Mouse (Mus musculus) lung, embryonic 16.5 days (tissue): ENCODE data around the gene Ascc1. TPM values are rescaled to one million over a fixed set of nuclear protein-coding genes. Genes with fewer than 3 reads are reported as not detected.
"Not testable (repeated sequence)": the region's sequence is repeated elsewhere in the genome, so short reads cannot be mapped to it uniquely, and the experiment has no call there.

Source experiments
- ATAC-seq: fragments of 200-750 bp; cut with Nextera tagmentation; 2 replicates; pipeline ENCODE4 v1.8.0; 2017; ENCODE audit warnings: low read depth, mild to moderate bottlenecking, moderate library complexity
- H3K27ac ChIP-seq: fragments of 300-500 bp; sonication (generic); 2 replicates; pipeline ENCODE4 v1.5.1; 2014; ENCODE audit warnings: mild to moderate bottlenecking, control low read depth, low read length
- H3K27me3 ChIP-seq: fragments of 300-500 bp; sonication (generic); 2 replicates; pipeline ENCODE4 v1.6.1; 2014; ENCODE audit warnings: low read depth, low read length, mixed read lengths; ENCODE audit not compliant: control insufficient read depth, insufficient read depth
- H3K36me3 ChIP-seq: fragments of 300-500 bp; sonication (generic); 2 replicates; pipeline ENCODE4 v1.6.1; 2014; ENCODE audit warnings: low read length; ENCODE audit not compliant: control insufficient read depth, insufficient read depth
- H3K4me1 ChIP-seq: fragments of 300-500 bp; sonication (generic); replicated peaks from 2 replicates; pipeline ENCODE4 v1.6.1; 2014; ENCODE audit warnings: low read length, mixed read lengths; ENCODE audit not compliant: control insufficient read depth, insufficient read depth
- H3K4me2 ChIP-seq: fragments of 300-500 bp; sonication (generic); 2 replicates; pipeline ENCODE4 v1.6.1; 2014; ENCODE audit warnings: low read depth, low read length, control low read depth
- H3K4me3 ChIP-seq: fragments of 300-500 bp; sonication (generic); 2 replicates; pipeline ENCODE4 v1.5.1; 2014; ENCODE audit warnings: mild to moderate bottlenecking, low read length, control low read depth
- H3K9ac ChIP-seq: fragments of 300-500 bp; sonication (generic); 2 replicates; pipeline ENCODE4 v1.6.1; 2014; ENCODE audit warnings: low read length, control low read depth
- H3K9me3 ChIP-seq: fragments of 300-500 bp; sonication (generic); 2 replicates; pipeline ENCODE4 v1.6.1; 2016; ENCODE audit warnings: low read length; ENCODE audit not compliant: control insufficient read depth
- WGBS: fragments of 180-500 bp; shearing (Covaris S2); extraction: QIAGEN DNeasy Blood & Tissue Kit; methylation state at CpG from one replicate; pipeline ENCODE4 v1.1.7; 2014; 5-methylcytosine and 5-hydroxymethylcytosine counted together
- polyA plus RNA-seq: library from polyadenylated mRNA; unstranded; fragments of >200 nt; fragmentation: Nextera tagmentation; extraction: Ambion mirVana; gene quantifications from 2 replicates; pipeline ENCODE4 v1.2.1, GENCODE M21; 2015

Ascc1 gene
- polyA plus RNA-seq, 1 experiment from 2014 or later, result 48.2 TPM

- no peaks in the 10 kb centered on the region; the same call in 1 of the 2 replicates for H3K36me3 ChIP-seq
Measured at GRCm38 (mm10) chr10:59981792-59982191, 20.8 kb upstream of the Ascc1 start.

GRCm38 (mm10) chr10:59982379-59982873, 20.2 kb upstream of the Ascc1 start:
- no peak for ATAC-seq
- 80% methylated on average over 12 of the region's 12 CpGs for WGBS
- Histone ChIP-seq H3K4me1 (peaks cover 20% of the 10 kb centered on the region), H3K9ac (no peak overlapping the region), H3K4me2 (no peak overlapping the region), H3K27ac (no peak overlapping the region), H3K36me3 (peaks cover 4% of the 10 kb centered on the region), H3K27me3 (no peaks in the 10 kb centered on the region), H3K9me3 (no peaks in the 10 kb centered on the region), H3K4me3 (no peak overlapping the region)

More at GRCm38 (mm10) chr10:59981792-59982191, 20.8 kb upstream of the Ascc1 start:
- Histone ChIP-seq H3K27me3 (no peaks in the 10 kb centered on the region), H3K4me1 (peaks cover 20% of the 10 kb centered on the region), H3K9me3 (no peaks in the 10 kb centered on the region), H3K4me2 (no peak overlapping the region), H3K9ac (no peak overlapping the region), H3K27ac (no peak overlapping the region), H3K4me3 (no peak overlapping the region)
- ATAC-seq, result no peak
- WGBS, result 70% methylated on average over 9 of the region's 9 CpGs

- 62% methylated on average over 4 of the region's 4 CpGs for WGBS
- H3K4me3 ChIP-seq, result no peak overlapping the region
- H3K4me1 ChIP-seq, result no peaks in the 10 kb centered on the region
- H3K27me3 ChIP-seq, result no peaks in the 10 kb centered on the region
- H3K9ac ChIP-seq, result no peak overlapping the region
- H3K4me2 ChIP-seq, result no peak overlapping the region
- peaks cover 26% of the 10 kb centered on the region for H3K36me3 ChIP-seq
- no peak overlapping the region for H3K27ac ChIP-seq
- peak; percentile 64 for ATAC-seq
- no peaks in the 10 kb centered on the region for H3K9me3 ChIP-seq
Measured at GRCm38 (mm10) chr10:59988036-59988435, 14.6 kb upstream of the Ascc1 start.

GRCm38 (mm10) chr10:59990393-59990792, 12.2 kb upstream of the Ascc1 start:
- H3K9me3 ChIP-seq, result no peaks in the 10 kb centered on the region
- no peak overlapping the region for H3K4me2 ChIP-seq
- H3K9ac ChIP-seq, result no peak overlapping the region
- H3K27ac ChIP-seq, result no peak overlapping the region
- no peak overlapping the region for H3K4me3 ChIP-seq
- WGBS, result 93% methylated on average over 9 of the region's 9 CpGs
- H3K4me1 ChIP-seq, result no peaks in the 10 kb centered on the region
- H3K36me3 ChIP-seq, result peaks cover 36% of the 10 kb centered on the region
- no peaks in the 10 kb centered on the region for H3K27me3 ChIP-seq
- no peak for ATAC-seq

GRCm38 (mm10) chr10:59991262-59991880, 11.2 kb upstream of the Ascc1 start:
- Histone ChIP-seq H3K9me3 (no peaks in the 10 kb centered on the region), H3K4me1 (no peaks in the 10 kb centered on the region), H3K36me3 (peaks cover 41% of the 10 kb centered on the region), H3K4me2 (no peak overlapping the region), H3K4me3 (no peak overlapping the region), H3K27ac (no peak overlapping the region), H3K27me3 (no peaks in the 10 kb centered on the region), H3K9ac (no peak overlapping the region)
- ATAC-seq, result no peak
- WGBS, result 81% methylated on average over 9 of the region's 9 CpGs

- Histone ChIP-seq H3K4me1 (no peaks in the 10 kb centered on the region), H3K9me3 (no peaks in the 10 kb centered on the region), H3K27ac (no peak overlapping the region), H3K36me3 (peaks cover 39% of the 10 kb centered on the region), H3K4me2 (no peak overlapping the region), H3K4me3 (no peak overlapping the region), H3K9ac (no peak overlapping the region), H3K27me3 (no peaks in the 10 kb centered on the region)
- ATAC-seq, result no peak
- 82% methylated on average over 8 of the region's 8 CpGs for WGBS
Measured at GRCm38 (mm10) chr10:59992024-59992423, 10.6 kb upstream of the Ascc1 start.

GRCm38 (mm10) chr10:59993813-59994212, 8.8 kb upstream of the Ascc1 start:
- H3K9me3 ChIP-seq, H3K9ac ChIP-seq, H3K4me2 ChIP-seq, H3K4me1 ChIP-seq, ATAC-seq, H3K27ac ChIP-seq, H3K4me3 ChIP-seq, H3K27me3 ChIP-seq: not testable (repeated sequence)
- WGBS, result 62% methylated on average over 2 of the region's 3 CpGs
- H3K36me3 ChIP-seq, result peaks cover 25% of the 10 kb centered on the region

- H3K4me1 ChIP-seq, result peaks cover under 1% of the 10 kb centered on the region; the same call in 1 of the 2 replicates
- no peak overlapping the region for H3K27ac ChIP-seq
- no peaks in the 10 kb centered on the region for H3K27me3 ChIP-seq
- H3K36me3 ChIP-seq, result peaks cover 15% of the 10 kb centered on the region
- no peak for ATAC-seq
- H3K9me3 ChIP-seq, result no peaks in the 10 kb centered on the region
- H3K4me3 ChIP-seq, result no peak overlapping the region
- H3K4me2 ChIP-seq, result no peak overlapping the region
- no peak overlapping the region for H3K9ac ChIP-seq
- 93% methylated on average over 6 of the region's 6 CpGs for WGBS
Measured at GRCm38 (mm10) chr10:59995889-59996288, 6.7 kb upstream of the Ascc1 start.

- no peak for ATAC-seq
- Histone ChIP-seq H3K27ac (no peak overlapping the region), H3K4me3 (no peak overlapping the region), H3K27me3 (no peaks in the 10 kb centered on the region), H3K4me1 (peaks cover 10% of the 10 kb centered on the region), H3K9me3 (no peaks in the 10 kb centered on the region), H3K9ac (no peak overlapping the region), H3K4me2 (no peak overlapping the region), H3K36me3 (peaks cover 15% of the 10 kb centered on the region)
- 16% methylated on average over 7 of the region's 7 CpGs for WGBS
Measured at GRCm38 (mm10) chr10:59997591-59997990, 5.0 kb upstream of the Ascc1 start.
